Mouse (Mus musculus): ENCODE data around the gene Sec24a.

Gene Sec24a

DNA sequence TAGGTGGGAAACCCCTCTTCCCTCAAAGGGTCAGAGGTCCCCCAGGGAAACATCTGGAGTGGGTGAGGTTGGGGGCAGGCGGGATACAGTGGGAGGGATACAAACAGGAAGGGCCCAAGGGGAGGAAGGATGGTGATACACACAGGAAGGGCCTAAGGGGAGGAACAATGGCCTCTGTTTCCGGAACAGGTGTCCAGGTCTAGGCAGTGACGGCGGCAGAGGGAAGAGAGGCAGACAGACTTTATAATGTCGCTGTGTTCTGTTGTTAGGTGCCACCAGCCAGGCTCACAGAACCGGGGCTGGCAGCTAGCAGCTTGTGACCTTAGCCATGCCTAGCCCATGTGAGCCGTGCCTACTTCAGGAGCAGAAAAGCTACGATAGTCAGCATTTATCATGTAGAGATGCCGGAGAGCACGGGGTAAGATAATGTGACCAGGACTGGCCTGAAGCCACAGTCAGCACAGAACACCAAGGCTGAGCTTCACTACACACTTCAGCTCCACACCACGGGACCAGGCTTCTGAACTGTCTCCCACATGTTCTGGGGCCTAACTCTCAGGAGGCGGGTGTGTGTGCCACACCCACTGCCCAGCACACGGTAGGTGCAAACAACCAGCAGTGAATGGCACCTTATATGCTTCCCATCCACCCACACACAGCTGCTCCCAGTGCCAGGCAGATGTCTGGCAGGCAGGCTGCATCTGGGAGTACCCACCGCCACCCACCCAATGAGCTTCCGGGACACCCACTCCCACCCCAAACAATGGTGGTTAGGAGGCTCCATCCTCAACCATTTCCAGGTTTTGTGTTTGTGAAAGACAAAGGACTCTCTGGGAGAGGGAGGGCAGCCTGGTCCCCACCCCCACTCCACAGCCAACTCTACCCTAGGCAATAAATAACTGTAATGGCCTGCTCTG lies 116.4 kb downstream of the Sec24a start:
- peak; percentile 66 to 84 for DNase-seq

DNA sequence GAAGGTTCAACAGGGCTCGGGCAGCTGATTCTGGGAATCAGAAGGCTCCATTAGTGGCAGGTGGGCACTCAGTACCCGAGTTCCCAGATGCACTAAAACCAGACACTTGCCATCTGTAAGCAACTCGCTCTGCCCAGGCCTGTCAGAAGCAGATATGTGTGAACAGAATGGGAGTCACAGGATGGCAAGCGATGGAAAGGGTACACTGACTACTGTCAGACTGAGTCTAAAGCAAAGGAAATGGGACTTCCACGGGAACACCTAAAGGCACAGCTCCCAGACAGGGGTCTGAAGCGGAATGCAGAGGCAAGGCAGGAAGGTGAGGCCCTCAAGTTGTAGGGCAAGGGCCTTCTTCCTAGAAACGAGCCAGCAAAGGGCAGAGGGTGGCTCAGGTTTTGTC lies 117.2 kb downstream of the Sec24a start:
- no peak for DNase-seq

DNA sequence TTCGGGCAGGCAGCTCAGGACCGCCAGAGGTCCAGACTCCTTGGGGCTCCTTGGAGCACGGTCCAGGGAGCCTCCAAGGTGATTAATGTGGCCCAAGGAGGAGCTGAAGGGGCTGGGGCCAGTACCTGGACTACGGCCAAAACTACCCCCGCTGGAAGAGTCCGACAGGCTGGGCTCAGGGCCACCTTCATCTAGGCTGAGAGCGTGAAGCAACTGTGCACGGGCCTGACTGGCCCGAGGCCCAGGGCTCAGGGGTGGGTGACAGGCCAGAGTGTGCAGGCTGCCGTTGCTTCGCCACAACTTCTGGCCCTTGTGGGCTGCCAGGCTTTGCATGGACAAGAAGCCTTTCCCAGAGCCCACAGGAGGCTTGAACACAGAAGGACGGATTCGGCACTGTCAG lies 118.1 kb downstream of the Sec24a start:
- peak; percentile 36 to 70 for DNase-seq

DNA sequence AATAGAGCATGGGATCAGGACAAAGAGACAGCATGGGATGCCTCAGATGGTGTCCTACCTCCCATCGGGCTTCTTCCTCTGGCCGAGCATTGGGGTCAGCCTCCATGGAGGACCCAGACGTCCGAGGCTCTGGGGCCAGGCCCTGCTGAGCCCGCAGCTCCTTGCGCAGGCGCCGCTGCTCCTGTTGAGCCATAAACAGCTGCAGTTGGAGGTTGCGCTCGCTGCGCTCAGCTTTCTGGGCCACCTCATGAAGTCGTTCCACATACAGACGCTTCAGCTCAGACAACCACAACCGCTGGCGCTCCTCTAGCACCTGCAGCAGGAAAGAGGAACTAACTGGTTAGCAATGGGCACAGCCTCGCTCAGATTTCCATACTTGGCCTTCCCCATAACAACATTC lies 119.2 kb downstream of the Sec24a start:
- peak; percentile 49 to 65 for DNase-seq

DNA sequence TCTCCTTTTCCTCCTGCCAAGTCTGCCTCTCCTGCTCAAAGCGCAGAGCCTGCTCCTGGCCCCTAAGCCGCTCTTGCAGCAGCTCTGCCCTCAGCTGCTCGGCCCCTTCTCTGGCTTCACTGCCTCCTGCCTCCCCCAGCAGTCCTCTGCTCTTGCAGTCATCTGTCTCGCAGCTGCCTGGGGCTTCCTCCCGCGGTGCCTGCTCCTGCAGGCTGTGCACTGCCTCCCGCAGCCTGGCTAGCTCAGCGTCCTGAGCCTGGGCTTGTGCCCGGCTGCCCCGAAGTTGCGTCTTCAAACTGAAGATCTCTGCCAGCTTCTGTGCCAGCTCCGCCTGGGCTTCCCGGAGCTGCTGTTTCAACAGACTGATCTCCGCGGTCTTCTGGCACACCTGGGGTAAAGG lies 119.7 kb downstream of the Sec24a start:
- DNase-seq: peak in 1 of 2 experiments; percentile 26

DNA sequence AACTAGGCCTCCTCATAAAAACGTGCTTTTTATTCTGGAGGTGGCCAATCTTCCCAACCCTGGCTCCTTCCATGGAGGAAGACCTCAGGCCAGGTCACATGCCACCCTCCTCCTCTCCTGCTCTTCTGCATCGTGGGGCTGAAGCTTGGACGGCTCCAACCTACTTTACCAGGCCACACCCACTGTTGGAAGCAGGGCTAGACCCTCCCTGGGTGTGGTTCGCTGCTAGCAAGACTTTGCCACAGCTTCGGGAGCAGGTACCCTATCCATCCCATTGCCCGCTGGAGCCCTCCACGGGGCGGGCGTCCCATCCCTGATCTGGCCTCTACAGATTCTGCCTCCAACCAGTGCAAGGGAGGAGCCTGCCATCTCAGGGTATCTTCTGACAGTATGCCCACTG lies 120.2 kb downstream of the Sec24a start:
- peak in 1 of 2 experiments; percentile 34 for DNase-seq
